Mouse (Mus musculus) kidney, adult 18-20 months (tissue): ENCODE data around the gene Slc25a10.

Experiments
- DNase-seq: peaks from one replicate; pipeline ENCODE4 v3.0.0; 2021

Slc25a10 gene

GRCm38 (mm10) chr11:120545964-120546363 lies 54.3 kb downstream of the Slc25a10 start:
- DNase-seq: peak; percentile 49

GRCm38 (mm10) chr11:120547469-120547868 lies 55.8 kb downstream of the Slc25a10 start:
- no peak for DNase-seq

GRCm38 (mm10) chr11:120548214-120548613 lies 56.6 kb downstream of the Slc25a10 start:
- no peak for DNase-seq

GRCm38 (mm10) chr11:120548786-120549167 lies 57.1 kb downstream of the Slc25a10 start:
- DNase-seq: no peak
